Mouse (Mus musculus): ENCODE data around the gene Leng9. TPM values are rescaled to one million over a fixed set of nuclear protein-coding genes. Genes with fewer than 3 reads are reported as not detected.
"Not testable (repeated sequence)": the region's sequence is repeated elsewhere in the genome, so short reads cannot be mapped to it uniquely, and the experiment has no call there.

The Leng9 gene
- polyA plus RNA-seq (2014; fragmentation: Nextera tagmentation; extraction: Ambion mirVana) = 3.5 and 4.3 TPM in 2 replicates

GRCm38 (mm10) chr7:4150059-4150541 is at the start of gene Leng9:
Gene Leng9 (minus strand): TSS chr7:4150374.
- Histone ChIP-seq H3K4me2 (ENCODE audit: low read depth, low read length) (peak within 1 kb of the TSS; percentile 91), H3K27me3 (replicated peaks; ENCODE audit: control insufficient read depth, insufficient read depth, low read length) (0 out of 2 replicates have a peak, but pooled peaks cover 3% of the 10 kb centered on the region), H3K4me1 (ENCODE audit: control insufficient read depth, insufficient read depth, low read length) (peaks cover 18% of the 10 kb centered on the region), H3K27ac (replicated peaks; ENCODE audit: low read depth, low read length) (peak within 1 kb of the TSS; percentile 95), H3K9me3 (ENCODE audit: control insufficient read depth, low read length) (no peaks in the 10 kb centered on the region), H3K9ac (ENCODE audit: low read depth, low read length) (peak within 1 kb of the TSS; percentile 86), H3K4me3 (ENCODE audit: low read depth, low read length) (peak within 1 kb of the TSS; percentile 73), H3K36me3 (ENCODE audit: control insufficient read depth, insufficient read depth, low read length) (peaks cover 41% of the 10 kb centered on the region)
- 2% methylated on average over 14 of the region's 14 CpGs for WGBS
- ATAC-seq (ENCODE audit: low read depth) (peak; percentile 13), DNase-seq (ENCODE audit: low spot score) (no peak)

GRCm38 (mm10) chr7:4178438-4178837 is 28.3 kb upstream of the Leng9 start:
- H3K4me3 ChIP-seq (ENCODE audit: low read depth, low read length) = no peak overlapping the region
- no peaks in the 10 kb centered on the region for H3K9me3 ChIP-seq (ENCODE audit: control insufficient read depth, low read length)

GRCm38 (mm10) chr7:4170193-4170938 is 20.2 kb upstream of the Leng9 start:
- no peaks in the 10 kb centered on the region for H3K27me3 ChIP-seq (replicated peaks; ENCODE audit: control insufficient read depth, insufficient read depth, low read length)
- WGBS = 75% methylated on average over 6 of the region's 6 CpGs
- H3K27ac ChIP-seq (replicated peaks; ENCODE audit: low read depth, low read length) = no peak overlapping the region
- no peak overlapping the region for H3K4me3 ChIP-seq (ENCODE audit: low read depth, low read length)
- H3K9me3 ChIP-seq (ENCODE audit: control insufficient read depth, low read length) = no peaks in the 10 kb centered on the region
- no peak overlapping the region for H3K9ac ChIP-seq (ENCODE audit: low read depth, low read length)
- DNase-seq (ENCODE audit: low spot score) = no peak
- no peak overlapping the region for H3K4me2 ChIP-seq (ENCODE audit: low read depth, low read length)
- H3K36me3 ChIP-seq (ENCODE audit: control insufficient read depth, insufficient read depth, low read length) = no peaks in the 10 kb centered on the region
- H3K4me1 ChIP-seq (ENCODE audit: control insufficient read depth, insufficient read depth, low read length) = peaks cover 2% of the 10 kb centered on the region; the same call in 1 of the 2 replicates
- ATAC-seq (ENCODE audit: low read depth) = no peak

More at GRCm38 (mm10) chr7:4178438-4178837, 28.3 kb upstream of the Leng9 start:
- ATAC-seq (ENCODE audit: low read depth) = no peak
- peak; percentile 75 for DNase-seq (ENCODE audit: low spot score)
- Histone ChIP-seq H3K27me3 (replicated peaks; ENCODE audit: control insufficient read depth, insufficient read depth, low read length) (no peaks in the 10 kb centered on the region), H3K4me2 (ENCODE audit: low read depth, low read length) (no peak overlapping the region), H3K9ac (ENCODE audit: low read depth, low read length) (no peak overlapping the region), H3K36me3 (ENCODE audit: control insufficient read depth, insufficient read depth, low read length) (no peaks in the 10 kb centered on the region), H3K4me1 (ENCODE audit: control insufficient read depth, insufficient read depth, low read length) (no peaks in the 10 kb centered on the region), H3K27ac (replicated peaks; ENCODE audit: low read depth, low read length) (no peak overlapping the region)
- WGBS = 42% methylated on average over 3 of the region's 3 CpGs

GRCm38 (mm10) chr7:4167098-4167497 is 16.9 kb upstream of the Leng9 start:
- DNase-seq (ENCODE audit: low spot score) = no peak
- Histone ChIP-seq H3K27ac (replicated peaks; ENCODE audit: low read depth, low read length) (no peak overlapping the region), H3K9me3 (ENCODE audit: control insufficient read depth, low read length) (no peaks in the 10 kb centered on the region), H3K9ac (ENCODE audit: low read depth, low read length) (no peak overlapping the region), H3K4me3 (ENCODE audit: low read depth, low read length) (no peak overlapping the region), H3K27me3 (replicated peaks; ENCODE audit: control insufficient read depth, insufficient read depth, low read length) (no peaks in the 10 kb centered on the region), H3K36me3 (ENCODE audit: control insufficient read depth, insufficient read depth, low read length) (no peaks in the 10 kb centered on the region), H3K4me2 (ENCODE audit: low read depth, low read length) (no peak overlapping the region), H3K4me1 (ENCODE audit: control insufficient read depth, insufficient read depth, low read length) (peaks cover 15% of the 10 kb centered on the region)
- ATAC-seq (ENCODE audit: low read depth) = no peak

GRCm38 (mm10) chr7:4165286-4165685 is 15.1 kb upstream of the Leng9 start:
- Histone ChIP-seq H3K9me3 (ENCODE audit: control insufficient read depth, low read length) (no peaks in the 10 kb centered on the region), H3K4me3 (ENCODE audit: low read depth, low read length) (peak overlapping the region; percentile 54), H3K27ac (replicated peaks; ENCODE audit: low read depth, low read length) (peak overlapping the region; percentile 84), H3K9ac (ENCODE audit: low read depth, low read length) (peak overlapping the region; percentile 57), H3K4me1 (ENCODE audit: control insufficient read depth, insufficient read depth, low read length) (peaks cover 15% of the 10 kb centered on the region), H3K4me2 (ENCODE audit: low read depth, low read length) (peak overlapping the region; percentile 70), H3K36me3 (ENCODE audit: control insufficient read depth, insufficient read depth, low read length) (no peaks in the 10 kb centered on the region), H3K27me3 (replicated peaks; ENCODE audit: control insufficient read depth, insufficient read depth, low read length) (no peaks in the 10 kb centered on the region)
- ATAC-seq (ENCODE audit: low read depth) = no peak
- 6% methylated on average over 3 of the region's 3 CpGs for WGBS
- no peak for DNase-seq (ENCODE audit: low spot score)

GRCm38 (mm10) chr7:4164090-4164910 is 14.1 kb upstream of the Leng9 start, which contains the start of gene Cdc42ep5:
Gene Cdc42ep5 (minus strand): TSS chr7:4164860.
- H3K9me3 ChIP-seq (ENCODE audit: control insufficient read depth, low read length) = no peaks in the 10 kb centered on the region
- DNase-seq (ENCODE audit: low spot score) (peak; percentile 93), ATAC-seq (ENCODE audit: low read depth) (peak; percentile 95)
- H3K9ac ChIP-seq (ENCODE audit: low read depth, low read length) = peak within 1 kb of the TSS; percentile 68
- H3K27ac ChIP-seq (replicated peaks; ENCODE audit: low read depth, low read length) = peak within 1 kb of the TSS; percentile 84
- H3K4me3 ChIP-seq (ENCODE audit: low read depth, low read length) = peak within 1 kb of the TSS; percentile 54
- H3K4me2 ChIP-seq (ENCODE audit: low read depth, low read length) = peak within 1 kb of the TSS; percentile 70
- no peaks in the 10 kb centered on the region for H3K27me3 ChIP-seq (replicated peaks; ENCODE audit: control insufficient read depth, insufficient read depth, low read length)
- H3K36me3 ChIP-seq (ENCODE audit: control insufficient read depth, insufficient read depth, low read length) = no peaks in the 10 kb centered on the region
- WGBS = 1% methylated on average over 18 of the region's 20 CpGs
- H3K4me1 ChIP-seq (ENCODE audit: control insufficient read depth, insufficient read depth, low read length) = peaks cover 15% of the 10 kb centered on the region

GRCm38 (mm10) chr7:4163571-4164072 is 13.4 kb upstream of the Leng9 start:
- H3K36me3 ChIP-seq (ENCODE audit: control insufficient read depth, insufficient read depth, low read length) = no peaks in the 10 kb centered on the region
- WGBS = 0% methylated on average over 10 of the region's 11 CpGs
- H3K9me3 ChIP-seq (ENCODE audit: control insufficient read depth, low read length) = no peaks in the 10 kb centered on the region

GRCm38 (mm10) chr7:4161596-4161995 is 11.4 kb upstream of the Leng9 start:
- H3K36me3 ChIP-seq (ENCODE audit: control insufficient read depth, insufficient read depth, low read length); ATAC-seq (ENCODE audit: low read depth); H3K4me3 ChIP-seq (ENCODE audit: low read depth, low read length); H3K27ac ChIP-seq (replicated peaks; ENCODE audit: low read depth, low read length); H3K4me2 ChIP-seq (ENCODE audit: low read depth, low read length); H3K27me3 ChIP-seq (replicated peaks; ENCODE audit: control insufficient read depth, insufficient read depth, low read length); H3K9ac ChIP-seq (ENCODE audit: low read depth, low read length); DNase-seq (ENCODE audit: low spot score); H3K9me3 ChIP-seq (ENCODE audit: control insufficient read depth, low read length): not testable (repeated sequence)
- peaks cover 15% of the 10 kb centered on the region for H3K4me1 ChIP-seq (ENCODE audit: control insufficient read depth, insufficient read depth, low read length)
- 94% methylated on average over 4 of the region's 4 CpGs for WGBS

More at GRCm38 (mm10) chr7:4163571-4164072, 13.4 kb upstream of the Leng9 start:
- Histone ChIP-seq H3K4me3 (ENCODE audit: low read depth, low read length) (peak overlapping the region; percentile 54), H3K27me3 (replicated peaks; ENCODE audit: control insufficient read depth, insufficient read depth, low read length) (no peaks in the 10 kb centered on the region), H3K4me1 (ENCODE audit: control insufficient read depth, insufficient read depth, low read length) (peaks cover 15% of the 10 kb centered on the region), H3K4me2 (ENCODE audit: low read depth, low read length) (peak overlapping the region; percentile 70), H3K9ac (ENCODE audit: low read depth, low read length) (peak overlapping the region; percentile 68), H3K27ac (replicated peaks; ENCODE audit: low read depth, low read length) (peak overlapping the region; percentile 84)
- peak; percentile 73 for ATAC-seq (ENCODE audit: low read depth)
- peak; percentile 53 for DNase-seq (ENCODE audit: low spot score)
